Mouse (Mus musculus): ENCODE results near the gene Tnn. TPM values are rescaled to one million over a fixed set of nuclear protein-coding genes. Genes with fewer than 3 reads are reported as not detected.

Tnn gene
- polyA plus RNA-seq, 1 experiment from 2014 or later: not detected

DNA sequence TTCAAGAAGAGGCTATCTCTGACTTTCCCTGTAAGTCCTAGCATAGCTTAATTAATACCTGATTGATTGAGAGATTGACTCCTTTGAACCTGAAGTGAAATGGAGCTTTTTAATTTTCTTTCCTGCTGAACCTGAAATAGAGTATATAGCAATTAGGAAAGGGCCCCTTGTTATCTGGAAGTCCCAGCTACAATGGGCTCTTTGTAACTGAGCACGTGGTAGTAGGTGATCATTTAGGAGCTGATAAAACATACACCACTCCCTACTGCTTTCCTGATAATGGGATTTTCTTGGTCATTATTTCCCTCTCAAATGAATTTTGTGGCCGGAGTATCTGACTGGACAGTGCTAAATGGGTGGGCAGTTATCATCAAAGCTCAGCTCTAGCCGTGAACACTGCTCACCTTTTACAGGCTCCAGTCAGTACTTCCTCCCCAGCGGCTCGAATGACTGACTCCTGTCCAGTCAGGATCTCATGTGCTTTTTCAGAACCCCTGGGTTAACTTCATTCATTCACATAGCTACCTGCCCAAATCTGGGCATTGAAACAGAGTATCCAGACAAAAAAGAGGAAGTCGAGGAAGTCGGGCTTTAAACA, 88.7 kb downstream of the Tnn start:
- WGBS: 74% methylated on average over 7 of the region's 7 CpGs
- Histone ChIP-seq H3K4me3 (no peak overlapping the region), H3K4me1 (peaks cover 13% of the 10 kb centered on the region), H3K27me3 (ENCODE audit: insufficient read depth, poor library complexity, severe bottlenecking) (no peaks in the 10 kb centered on the region), H3K9me3 (no peaks in the 10 kb centered on the region), H3K36me3 (no peaks in the 10 kb centered on the region), H3K27ac (no peak overlapping the region)
- no peak for DNase-seq (ENCODE audit: low spot score)

- Histone ChIP-seq H3K4me1 (peaks cover 20% of the 10 kb centered on the region), H3K9me3 (no peaks in the 10 kb centered on the region), H3K27me3 (ENCODE audit: insufficient read depth, poor library complexity, severe bottlenecking) (no peaks in the 10 kb centered on the region), H3K36me3 (no peaks in the 10 kb centered on the region), H3K4me3 (no peak overlapping the region), H3K27ac (no peak overlapping the region)
- DNase-seq (ENCODE audit: low spot score): no peak
- 50% methylated on average over 3 of the region's 3 CpGs for WGBS
Measured at GRCm38 (mm10) chr1:160061725-160062366, 91.5 kb downstream of the Tnn start.

- WGBS: 79% methylated on average over 5 of the region's 5 CpGs
- no peak for DNase-seq (ENCODE audit: low spot score)
- no peaks in the 10 kb centered on the region for H3K36me3 ChIP-seq
- no peaks in the 10 kb centered on the region for H3K27me3 ChIP-seq (ENCODE audit: insufficient read depth, poor library complexity, severe bottlenecking)
- H3K4me1 ChIP-seq: peaks cover 20% of the 10 kb centered on the region
- H3K9me3 ChIP-seq: no peaks in the 10 kb centered on the region
- peak overlapping the region; percentile 29; the same call in 1 of the 2 replicates for H3K27ac ChIP-seq
- H3K4me3 ChIP-seq: no peak overlapping the region
Measured at GRCm38 (mm10) chr1:160061321-160061720, 92.1 kb downstream of the Tnn start.

GRCm38 (mm10) chr1:160060542-160060941, 92.8 kb downstream of the Tnn start:
- DNase-seq (ENCODE audit: low spot score): no peak
- WGBS: 56% methylated on average over 6 of the region's 6 CpGs
- H3K27ac ChIP-seq: peak overlapping the region; percentile 29; the same call in 1 of the 2 replicates
- H3K4me1 ChIP-seq: peaks cover 20% of the 10 kb centered on the region
- H3K27me3 ChIP-seq (ENCODE audit: insufficient read depth, poor library complexity, severe bottlenecking): no peaks in the 10 kb centered on the region
- H3K4me3 ChIP-seq: no peak overlapping the region
- H3K36me3 ChIP-seq: no peaks in the 10 kb centered on the region
- no peaks in the 10 kb centered on the region for H3K9me3 ChIP-seq

DNA sequence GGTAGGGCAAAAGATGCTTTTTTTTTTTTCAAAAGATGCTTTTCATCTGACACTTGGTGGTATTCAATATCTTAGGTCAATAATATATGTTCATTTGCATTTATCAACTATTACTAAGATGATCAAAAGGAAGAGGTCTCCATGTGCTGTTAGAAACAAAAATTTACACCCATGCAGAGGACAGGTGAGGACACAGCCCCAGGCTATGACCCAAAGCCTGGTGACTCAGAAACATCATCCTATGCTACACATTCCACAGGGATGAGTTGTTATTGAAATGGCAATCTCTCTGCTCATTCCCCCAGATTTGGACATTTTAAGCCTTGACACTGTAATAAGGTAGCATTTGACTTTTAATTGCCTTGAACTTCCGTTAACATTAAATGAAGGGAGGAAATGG, 93.5 kb downstream of the Tnn start:
- Histone ChIP-seq H3K4me1 (peaks cover 20% of the 10 kb centered on the region), H3K36me3 (no peaks in the 10 kb centered on the region), H3K27ac (no peak overlapping the region), H3K4me3 (no peak overlapping the region), H3K27me3 (ENCODE audit: insufficient read depth, poor library complexity, severe bottlenecking) (no peaks in the 10 kb centered on the region), H3K9me3 (no peaks in the 10 kb centered on the region)
- no peak for DNase-seq (ENCODE audit: low spot score)
- 70% methylated on average over 1 of the region's 1 CpGs for WGBS

DNA sequence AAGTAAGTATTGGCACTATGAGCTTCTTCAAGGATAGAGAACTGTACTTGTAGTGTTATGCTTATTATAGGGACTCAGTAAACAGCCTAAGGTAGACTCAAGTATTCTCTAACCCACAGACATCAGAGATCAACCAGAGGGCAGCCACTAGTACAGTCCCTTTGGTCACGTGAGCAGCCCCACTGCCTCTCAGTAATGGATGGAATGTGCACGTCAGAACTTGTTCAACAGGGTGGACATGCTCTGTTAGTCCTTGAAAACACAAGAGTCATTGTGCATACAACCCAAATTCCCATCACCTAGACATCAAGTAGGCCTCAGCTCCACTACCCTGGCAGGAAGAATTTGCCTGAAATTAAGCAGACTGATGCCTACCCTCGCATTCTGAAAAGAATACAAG, 95.7 kb downstream of the Tnn start:
- Histone ChIP-seq H3K9me3 (no peaks in the 10 kb centered on the region), H3K36me3 (no peaks in the 10 kb centered on the region), H3K27ac (no peak overlapping the region), H3K27me3 (ENCODE audit: insufficient read depth, poor library complexity, severe bottlenecking) (no peaks in the 10 kb centered on the region), H3K4me3 (no peak overlapping the region), H3K4me1 (peaks cover 27% of the 10 kb centered on the region)
- no peak for DNase-seq (ENCODE audit: low spot score)
- WGBS: 45% methylated on average over 3 of the region's 3 CpGs

DNA sequence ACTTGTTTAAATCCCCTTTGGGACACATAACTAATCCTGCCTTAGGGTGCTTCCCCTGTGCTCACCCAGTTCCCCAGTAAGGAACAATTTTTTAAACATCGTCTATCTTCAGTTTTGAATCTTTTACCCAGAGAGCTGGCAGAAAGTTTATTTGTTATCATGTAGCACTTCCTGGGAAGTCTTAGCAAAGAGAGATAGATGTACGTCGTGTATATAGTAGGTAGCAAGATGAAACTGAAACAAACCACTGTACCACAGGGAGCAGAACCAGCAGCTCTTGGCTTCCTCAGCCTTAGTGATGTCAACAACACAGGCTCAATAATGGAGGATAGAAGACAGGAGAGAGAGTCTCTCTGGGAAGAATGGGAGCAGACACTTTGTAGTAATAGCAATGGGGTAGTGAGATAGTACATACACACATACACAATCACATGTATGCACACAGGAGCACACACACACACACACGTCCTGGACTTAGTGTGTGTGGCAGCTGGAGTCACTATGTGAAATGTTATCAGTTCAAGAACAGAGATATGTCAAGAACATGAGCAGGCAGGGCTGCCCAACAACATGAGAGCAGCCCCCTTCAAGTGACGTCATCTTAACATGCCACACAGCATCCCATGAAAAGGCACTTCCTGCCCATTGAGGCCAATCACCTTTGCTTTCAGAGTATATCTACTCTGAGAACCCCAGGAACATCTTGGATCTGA, 98.9 kb downstream of the Tnn start:
- Histone ChIP-seq H3K4me3 (no peak overlapping the region), H3K27ac (no peak overlapping the region), H3K27me3 (ENCODE audit: insufficient read depth, poor library complexity, severe bottlenecking) (no peaks in the 10 kb centered on the region), H3K36me3 (no peaks in the 10 kb centered on the region), H3K4me1 (peaks cover 19% of the 10 kb centered on the region), H3K9me3 (no peaks in the 10 kb centered on the region)
- 68% methylated on average over 5 of the region's 5 CpGs for WGBS
- no peak for DNase-seq (ENCODE audit: low spot score)

DNA sequence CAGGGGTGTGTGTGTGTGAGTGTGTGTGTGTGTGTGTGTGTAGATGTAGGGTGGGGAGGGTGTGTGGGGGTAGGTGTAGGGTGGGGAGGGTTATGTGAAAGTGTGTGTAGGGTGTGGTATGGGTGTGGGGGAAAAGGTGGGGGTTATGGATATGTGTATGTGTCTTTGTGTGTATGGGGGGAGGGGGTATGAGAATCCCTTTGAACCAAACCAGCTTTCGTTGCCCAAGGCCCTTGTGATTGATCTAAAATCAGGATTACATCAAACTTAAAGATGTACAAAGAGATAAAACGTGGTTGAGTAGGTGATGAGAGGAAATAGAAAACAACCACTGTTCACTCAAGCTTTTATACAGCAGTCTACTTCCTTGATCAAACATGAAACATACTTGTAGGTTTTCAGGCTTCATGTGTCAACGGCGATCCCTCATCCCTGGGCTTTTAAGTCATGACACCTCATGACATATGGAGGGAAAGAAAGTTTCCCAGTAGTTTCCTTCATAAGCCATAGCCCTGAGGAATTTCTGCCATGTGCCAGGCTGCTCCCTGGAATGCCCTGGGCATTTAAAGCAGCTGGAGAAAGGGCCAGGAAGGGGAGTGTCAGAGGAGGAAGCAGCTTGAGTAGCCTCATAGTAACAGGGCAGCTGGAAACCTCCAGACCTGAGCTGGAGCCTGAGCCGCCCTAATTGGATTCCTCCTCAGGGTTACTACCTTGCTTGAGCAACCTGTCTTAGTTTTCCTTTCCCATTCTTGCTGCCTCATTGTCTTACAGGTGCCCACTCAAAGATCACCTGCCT, 99.7 kb downstream of the Tnn start:
- no peak for DNase-seq (ENCODE audit: low spot score)
- WGBS: 79% methylated on average over 5 of the region's 5 CpGs

GRCm38 (mm10) chr1:160052556-160053315, 100.6 kb downstream of the Tnn start:
- H3K4me1 ChIP-seq: peaks cover 27% of the 10 kb centered on the region
- DNase-seq (ENCODE audit: low spot score): no peak
- H3K27ac ChIP-seq: no peak overlapping the region
- 64% methylated on average over 2 of the region's 2 CpGs for WGBS
- H3K36me3 ChIP-seq: no peaks in the 10 kb centered on the region
- H3K9me3 ChIP-seq: no peaks in the 10 kb centered on the region
- H3K27me3 ChIP-seq (ENCODE audit: insufficient read depth, poor library complexity, severe bottlenecking): no peaks in the 10 kb centered on the region
- H3K4me3 ChIP-seq: no peak overlapping the region

More for the DNA sequence above, 99.7 kb downstream of the Tnn start:
- Histone ChIP-seq H3K27me3 (ENCODE audit: insufficient read depth, poor library complexity, severe bottlenecking) (no peaks in the 10 kb centered on the region), H3K36me3 (no peaks in the 10 kb centered on the region), H3K4me1 (peaks cover 26% of the 10 kb centered on the region), H3K9me3 (no peaks in the 10 kb centered on the region), H3K27ac (no peak overlapping the region), H3K4me3 (no peak overlapping the region)

DNA sequence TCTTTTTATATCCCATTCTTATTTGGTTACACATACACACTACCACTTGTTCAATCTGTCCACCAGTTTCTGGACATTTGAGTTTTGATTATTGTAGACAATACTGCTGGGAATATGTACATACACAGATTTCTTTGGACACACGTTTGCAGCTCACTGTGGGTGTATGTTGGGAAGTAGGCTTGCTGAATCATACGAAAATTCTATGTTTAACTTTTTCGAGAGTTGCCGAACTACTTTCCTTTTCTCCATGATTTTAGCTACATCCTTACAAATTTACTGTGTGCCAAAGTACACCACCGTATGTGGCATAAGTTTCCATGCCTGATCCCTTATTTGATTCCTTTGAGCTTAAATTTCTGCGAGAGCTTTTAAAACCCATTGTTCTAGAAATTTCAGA, 102.5 kb downstream of the Tnn start:
- no peaks in the 10 kb centered on the region for H3K9me3 ChIP-seq
- WGBS: 85% methylated on average over 6 of the region's 6 CpGs
- no peaks in the 10 kb centered on the region for H3K36me3 ChIP-seq
- DNase-seq (ENCODE audit: low spot score): no peak
- H3K27me3 ChIP-seq (ENCODE audit: insufficient read depth, poor library complexity, severe bottlenecking): no peaks in the 10 kb centered on the region
- no peak overlapping the region for H3K27ac ChIP-seq
- peaks cover 23% of the 10 kb centered on the region for H3K4me1 ChIP-seq
- H3K4me3 ChIP-seq: no peak overlapping the region

GRCm38 (mm10) chr1:160049131-160049880, 104.1 kb downstream of the Tnn start:
- Histone ChIP-seq H3K27ac (peak overlapping the region; percentile 56; the same call in 1 of the 2 replicates), H3K9me3 (no peaks in the 10 kb centered on the region), H3K4me1 (peaks cover 23% of the 10 kb centered on the region), H3K27me3 (ENCODE audit: insufficient read depth, poor library complexity, severe bottlenecking) (no peaks in the 10 kb centered on the region), H3K4me3 (no peak overlapping the region), H3K36me3 (no peaks in the 10 kb centered on the region)
- 49% methylated on average over 5 of the region's 5 CpGs for WGBS
- no peak for DNase-seq (ENCODE audit: low spot score)

- Histone ChIP-seq H3K27me3 (ENCODE audit: insufficient read depth, poor library complexity, severe bottlenecking) (no peaks in the 10 kb centered on the region), H3K4me1 (peaks cover 24% of the 10 kb centered on the region), H3K9me3 (no peaks in the 10 kb centered on the region), H3K27ac (no peak overlapping the region), H3K4me3 (no peak overlapping the region), H3K36me3 (no peaks in the 10 kb centered on the region)
- 67% methylated on average over 7 of the region's 7 CpGs for WGBS
- DNase-seq (ENCODE audit: low spot score): no peak
Measured at GRCm38 (mm10) chr1:160047481-160047931, 105.9 kb downstream of the Tnn start.
